Mouse (Mus musculus): ENCODE results near the gene Zyx. TPM values are rescaled to one million over a fixed set of nuclear protein-coding genes. Genes with fewer than 3 reads are reported as not detected.
A peak's percentile ranks its signal among the peaks of the same experiment; 100 is the strongest.

Zyx gene
- polyA plus RNA-seq, 2 experiments: 152 to 176 TPM

- TF ChIP-seq POLR2A (IDR thresholded peaks at IDR 0.05; ENCODE audit: borderline replicate concordance, extremely low read depth, insufficient read depth, insufficient read length): no peak
- ATAC-seq (ENCODE audit: low FRiP score, low read depth) (no peak), DNase-seq (ENCODE audit: low spot score) (no peak)
- WGBS: 77% methylated on average over 5 of the region's 5 CpGs
- Histone ChIP-seq H3K27me3 (ENCODE audit: control insufficient read depth, insufficient read depth, low read length) (no peaks in the 10 kb centered on the region), H3K4me2 (replicated peaks; ENCODE audit: low read depth, low read length, severe bottlenecking) (no peak overlapping the region), H3K36me3 (ENCODE audit: control insufficient read depth, insufficient read depth, low read length) (no peaks in the 10 kb centered on the region), H3K27ac (replicated peaks; ENCODE audit: low read depth, low read length) (no peak overlapping the region), H3K4me3 (replicated peaks; ENCODE audit: low read length) (no peak overlapping the region), H3K9ac (ENCODE audit: low read depth, low read length, severe bottlenecking) (no peak overlapping the region), H3K9me3 (ENCODE audit: control insufficient read depth, low read length) (no peaks in the 10 kb centered on the region), H3K4me1 (ENCODE audit: control insufficient read depth, insufficient read depth, low read length) (peaks cover 24% of the 10 kb centered on the region)
These were observed 27.9 kb downstream of the Zyx start for GRCm38 (mm10) chr6:42377280-42377679.

DNA sequence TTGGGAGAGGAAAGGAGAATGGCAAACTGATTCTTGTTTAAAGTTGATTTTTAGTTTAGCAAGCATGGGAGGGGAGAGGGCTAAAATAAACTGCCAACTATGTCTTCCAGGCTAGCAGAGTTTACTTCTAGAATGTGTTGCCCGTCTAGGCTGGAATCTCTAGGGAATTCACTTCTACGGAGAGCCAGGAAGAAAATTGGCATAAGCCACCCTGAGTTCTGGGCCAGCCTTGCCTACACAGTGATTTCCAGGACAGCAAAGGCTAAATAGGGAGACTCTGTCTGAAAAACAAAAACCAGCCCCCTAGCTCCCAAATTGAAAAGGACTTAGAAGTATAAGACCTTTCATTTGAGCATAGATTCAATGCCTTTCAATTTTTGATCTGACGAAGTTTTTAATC is 30.1 kb downstream of the Zyx start:
- H3K4me2 ChIP-seq (replicated peaks; ENCODE audit: low read depth, low read length, severe bottlenecking): no peak overlapping the region
- no peaks in the 10 kb centered on the region for H3K36me3 ChIP-seq (ENCODE audit: control insufficient read depth, insufficient read depth, low read length)
- ATAC-seq (ENCODE audit: low FRiP score, low read depth) (no peak), DNase-seq (ENCODE audit: low spot score) (no peak)
- no peaks in the 10 kb centered on the region for H3K27me3 ChIP-seq (ENCODE audit: control insufficient read depth, insufficient read depth, low read length)
- peaks cover 12% of the 10 kb centered on the region; the same call in 1 of the 2 replicates for H3K4me1 ChIP-seq (ENCODE audit: control insufficient read depth, insufficient read depth, low read length)
- no peaks in the 10 kb centered on the region for H3K9me3 ChIP-seq (ENCODE audit: control insufficient read depth, low read length)
- no peak for TF ChIP-seq POLR2A (IDR thresholded peaks at IDR 0.05; ENCODE audit: borderline replicate concordance, extremely low read depth, insufficient read depth, insufficient read length)
- no peak overlapping the region for H3K4me3 ChIP-seq (replicated peaks; ENCODE audit: low read length)
- WGBS: 35% methylated on average over 3 of the region's 3 CpGs
- no peak overlapping the region for H3K27ac ChIP-seq (replicated peaks; ENCODE audit: low read depth, low read length)
- no peak overlapping the region for H3K9ac ChIP-seq (ENCODE audit: low read depth, low read length, severe bottlenecking)

- Histone ChIP-seq H3K9ac (ENCODE audit: low read depth, low read length, severe bottlenecking) (no peak overlapping the region), H3K27me3 (ENCODE audit: control insufficient read depth, insufficient read depth, low read length) (no peaks in the 10 kb centered on the region), H3K36me3 (ENCODE audit: control insufficient read depth, insufficient read depth, low read length) (no peaks in the 10 kb centered on the region), H3K9me3 (ENCODE audit: control insufficient read depth, low read length) (no peaks in the 10 kb centered on the region), H3K4me2 (replicated peaks; ENCODE audit: low read depth, low read length, severe bottlenecking) (no peak overlapping the region), H3K4me3 (replicated peaks; ENCODE audit: low read length) (no peak overlapping the region), H3K27ac (replicated peaks; ENCODE audit: low read depth, low read length) (0 out of 2 replicates have a peak overlapping the region, but pooled peaks have one; percentile 22), H3K4me1 (ENCODE audit: control insufficient read depth, insufficient read depth, low read length) (peaks cover 12% of the 10 kb centered on the region; the same call in 1 of the 2 replicates)
- TF ChIP-seq POLR2A (IDR thresholded peaks at IDR 0.05; ENCODE audit: borderline replicate concordance, extremely low read depth, insufficient read depth, insufficient read length): no peak
- DNase-seq (ENCODE audit: low spot score) (peak; percentile 56), ATAC-seq (ENCODE audit: low FRiP score, low read depth) (peak; percentile 38; the same call in 1 of the 2 replicates)
- 5% methylated on average over 8 of the region's 8 CpGs for WGBS
These were observed 31.1 kb downstream of the Zyx start for GRCm38 (mm10) chr6:42380416-42381144.

DNA sequence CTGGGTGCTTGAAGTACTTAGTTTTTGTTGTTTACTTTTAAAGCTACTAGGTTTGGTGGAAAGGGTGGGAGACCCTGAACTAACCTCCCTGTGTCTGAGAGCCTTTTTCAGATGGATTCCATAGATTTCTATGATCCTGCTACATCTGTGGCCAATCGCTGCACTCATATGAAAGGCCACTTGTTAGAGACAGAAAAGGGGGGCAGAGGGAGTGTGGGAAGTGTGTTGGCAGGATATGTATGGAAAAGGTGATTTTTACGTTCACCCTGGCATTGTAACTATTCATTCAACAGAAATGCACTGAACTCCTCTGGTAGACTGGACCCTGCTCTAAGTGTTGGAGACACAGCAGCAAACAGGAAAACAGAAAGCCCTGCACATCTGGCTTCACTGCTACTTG is 31.8 kb downstream of the Zyx start:
- 0 out of 2 replicates have a peak overlapping the region, but pooled peaks have one; percentile 22 for H3K27ac ChIP-seq (replicated peaks; ENCODE audit: low read depth, low read length)
- no peaks in the 10 kb centered on the region for H3K27me3 ChIP-seq (ENCODE audit: control insufficient read depth, insufficient read depth, low read length)
- no peak overlapping the region for H3K9ac ChIP-seq (ENCODE audit: low read depth, low read length, severe bottlenecking)
- TF ChIP-seq POLR2A (IDR thresholded peaks at IDR 0.05; ENCODE audit: borderline replicate concordance, extremely low read depth, insufficient read depth, insufficient read length): no peak
- DNase-seq (ENCODE audit: low spot score) (no peak), ATAC-seq (ENCODE audit: low FRiP score, low read depth) (no peak)
- no peak overlapping the region for H3K4me2 ChIP-seq (replicated peaks; ENCODE audit: low read depth, low read length, severe bottlenecking)
- no peak overlapping the region for H3K4me3 ChIP-seq (replicated peaks; ENCODE audit: low read length)
- WGBS: 34% methylated on average over 2 of the region's 2 CpGs
- H3K36me3 ChIP-seq (ENCODE audit: control insufficient read depth, insufficient read depth, low read length): no peaks in the 10 kb centered on the region
- no peaks in the 10 kb centered on the region for H3K9me3 ChIP-seq (ENCODE audit: control insufficient read depth, low read length)
- H3K4me1 ChIP-seq (ENCODE audit: control insufficient read depth, insufficient read depth, low read length): peaks cover 12% of the 10 kb centered on the region; the same call in 1 of the 2 replicates

DNA sequence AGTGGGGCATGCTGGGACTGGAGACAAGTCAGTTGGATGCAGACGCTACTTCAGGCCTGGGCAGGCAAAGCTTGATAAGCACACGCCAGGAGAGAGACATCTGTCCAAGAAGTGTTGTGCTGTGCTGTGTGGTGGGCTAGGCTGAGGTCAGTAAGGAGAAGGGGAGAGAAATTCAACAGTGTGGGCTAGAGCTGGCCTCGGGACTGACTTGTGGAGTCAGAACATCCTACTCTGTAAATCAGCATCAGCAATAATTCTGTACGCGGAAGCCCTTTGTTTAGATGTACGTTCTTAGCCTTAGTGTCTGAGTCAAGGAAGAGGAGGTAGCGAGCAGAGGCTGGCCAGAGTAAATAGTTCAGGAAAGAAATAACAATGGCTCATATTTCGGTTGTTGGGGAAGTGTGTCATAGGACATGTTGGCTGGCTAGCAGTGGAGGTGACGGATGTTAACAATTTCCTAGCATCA is 32.5 kb downstream of the Zyx start:
- Histone ChIP-seq H3K4me1 (ENCODE audit: control insufficient read depth, insufficient read depth, low read length) (peaks cover 12% of the 10 kb centered on the region; the same call in 1 of the 2 replicates), H3K4me3 (replicated peaks; ENCODE audit: low read length) (no peak overlapping the region), H3K4me2 (replicated peaks; ENCODE audit: low read depth, low read length, severe bottlenecking) (no peak overlapping the region), H3K27me3 (ENCODE audit: control insufficient read depth, insufficient read depth, low read length) (no peaks in the 10 kb centered on the region), H3K27ac (replicated peaks; ENCODE audit: low read depth, low read length) (no peak overlapping the region), H3K9ac (ENCODE audit: low read depth, low read length, severe bottlenecking) (no peak overlapping the region), H3K36me3 (ENCODE audit: control insufficient read depth, insufficient read depth, low read length) (no peaks in the 10 kb centered on the region), H3K9me3 (ENCODE audit: control insufficient read depth, low read length) (no peaks in the 10 kb centered on the region)
- ATAC-seq (ENCODE audit: low FRiP score, low read depth): no peak
- no peak for DNase-seq (ENCODE audit: low spot score)
- TF ChIP-seq POLR2A (IDR thresholded peaks at IDR 0.05; ENCODE audit: borderline replicate concordance, extremely low read depth, insufficient read depth, insufficient read length): no peak
- WGBS: 57% methylated on average over 9 of the region's 9 CpGs
